Mouse (Mus musculus) thymus, postnatal 10 days (tissue): ENCODE data around the gene Itpr1.

ENCODE experiments used
- DNase-seq, 2 experiments: peaks; one replicate each; pipeline ENCODE4 v3.0.0; 2021; ENCODE audit warnings: low spot score in 2 of 2

The Itpr1 gene

DNA sequence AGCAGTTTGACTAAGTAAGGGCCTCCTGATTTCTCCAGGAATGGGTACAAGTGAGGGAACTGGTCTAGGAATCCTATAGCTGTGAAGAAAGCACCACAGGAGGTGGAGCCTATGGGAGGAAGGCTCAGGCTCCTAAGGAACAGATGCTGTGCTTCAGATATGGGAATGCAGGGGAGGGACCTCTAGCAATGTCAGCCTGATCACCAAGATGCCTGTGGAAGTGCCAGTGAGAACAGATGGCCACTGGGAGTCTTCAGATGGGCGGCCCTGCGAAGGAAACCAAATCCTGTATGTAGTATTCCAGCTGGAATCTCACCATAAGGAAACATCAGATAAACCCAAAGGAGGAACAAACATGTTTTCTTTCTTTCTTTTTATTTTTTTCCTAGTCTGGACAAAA lies 108.8 kb downstream of the Itpr1 start:
- DNase-seq: no peak

DNA sequence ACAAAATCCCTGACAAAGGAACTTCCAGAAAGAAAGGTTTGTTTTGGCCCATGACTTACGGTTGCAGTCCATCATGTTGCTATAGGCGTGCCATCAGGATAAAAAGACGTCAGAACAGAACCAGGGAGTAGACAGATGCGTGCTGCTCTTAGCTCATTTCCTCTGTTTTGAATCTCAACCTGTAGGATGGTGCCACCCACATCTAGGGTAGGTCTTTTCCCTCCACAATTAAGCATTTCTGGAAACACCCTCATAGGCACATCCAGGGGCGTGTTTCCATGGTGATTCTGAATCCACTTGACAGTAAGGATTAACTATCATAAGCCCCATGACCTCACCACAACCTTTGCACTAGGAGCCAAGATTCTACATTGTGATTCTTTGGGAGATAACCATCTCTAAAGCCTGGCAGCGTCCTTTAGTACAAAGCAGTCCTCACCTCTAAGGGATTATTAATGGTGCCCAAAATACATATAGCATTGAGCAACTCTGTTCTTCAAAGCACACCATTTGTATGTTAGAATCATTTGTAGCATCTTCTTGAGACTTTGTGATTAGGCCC lies 111.6 kb downstream of the Itpr1 start:
- DNase-seq: no peak

DNA sequence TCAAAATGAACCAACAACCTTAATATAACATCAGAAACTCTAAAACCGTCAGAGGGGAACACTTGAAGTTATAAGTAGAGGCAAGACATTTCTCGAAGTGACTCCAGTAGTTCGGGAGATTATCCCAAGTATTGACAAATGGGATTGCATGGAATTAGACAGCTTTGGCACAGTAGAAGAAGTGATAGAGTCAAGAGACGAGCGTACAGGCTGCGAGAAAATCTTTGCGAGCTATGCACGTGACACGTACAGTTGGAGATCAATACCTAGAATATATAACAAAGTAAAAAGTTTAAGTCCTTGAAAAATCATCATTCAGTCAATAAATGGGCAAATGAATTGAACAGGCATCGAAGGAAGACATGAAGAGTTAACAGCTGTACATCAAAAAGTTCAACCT lies 112.5 kb downstream of the Itpr1 start:
- no peak for DNase-seq

DNA sequence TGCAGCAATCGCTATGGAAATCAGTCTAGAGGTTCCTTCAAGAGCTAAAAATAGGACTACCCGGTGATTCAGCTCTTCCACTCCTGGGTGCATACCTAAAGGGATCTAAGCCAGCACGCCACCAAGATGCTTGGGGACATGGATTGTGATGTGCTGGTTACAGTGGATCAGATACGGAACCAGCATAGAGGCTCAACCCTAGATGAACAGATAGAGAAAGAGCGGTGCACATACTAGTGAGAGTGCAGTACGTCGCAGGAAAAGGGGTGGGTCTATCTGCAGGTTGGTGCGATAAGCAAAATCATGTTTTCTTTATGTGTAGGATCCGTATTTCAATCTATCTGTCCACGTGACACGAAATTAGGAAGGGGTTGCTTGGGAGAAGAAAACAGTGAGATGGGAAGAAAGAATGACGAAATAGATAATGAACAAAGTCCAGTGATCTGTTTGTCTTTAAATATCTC lies 113.1 kb downstream of the Itpr1 start:
- DNase-seq: no peak

DNA sequence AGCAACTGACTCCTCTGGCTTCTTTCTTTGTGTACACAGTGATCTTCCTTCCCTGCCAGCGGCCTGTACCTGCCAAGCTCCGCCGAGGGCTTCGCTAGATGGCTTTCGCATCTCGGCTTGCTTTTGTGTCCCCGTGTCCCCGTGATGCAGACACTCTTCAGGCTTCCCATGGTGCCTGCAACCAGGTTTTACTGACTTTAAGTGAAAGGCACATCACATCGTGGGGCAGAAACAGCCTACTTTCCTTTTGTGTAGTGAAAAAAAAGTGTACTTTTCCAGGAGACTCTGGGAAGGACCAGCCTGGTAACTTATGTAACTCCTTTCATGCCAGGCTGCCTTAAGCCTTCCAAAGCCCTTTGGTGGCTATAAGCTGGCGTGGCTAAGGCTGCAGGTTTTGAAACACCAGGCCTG lies 113.9 kb downstream of the Itpr1 start:
- no peak for DNase-seq

DNA sequence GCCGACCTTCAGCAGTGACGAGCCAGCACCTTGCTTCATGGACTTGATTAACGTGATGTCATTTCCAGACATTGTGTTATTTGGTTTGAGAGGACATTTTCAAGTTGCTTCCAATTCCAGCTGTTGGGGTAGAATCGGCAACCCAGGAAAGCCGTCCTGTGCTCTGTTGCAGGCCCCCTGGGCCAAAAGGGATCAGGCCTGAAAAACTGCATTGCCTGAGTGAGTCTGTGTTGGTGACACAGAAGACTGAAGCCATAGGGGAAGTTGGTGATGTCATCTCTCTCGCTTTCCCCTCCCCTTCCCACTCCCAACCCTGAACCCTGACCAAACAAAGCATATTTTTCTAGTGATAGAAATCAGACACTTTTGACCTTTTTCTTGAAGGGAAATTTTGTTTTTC lies 114.7 kb downstream of the Itpr1 start:
- no peak for DNase-seq

DNA sequence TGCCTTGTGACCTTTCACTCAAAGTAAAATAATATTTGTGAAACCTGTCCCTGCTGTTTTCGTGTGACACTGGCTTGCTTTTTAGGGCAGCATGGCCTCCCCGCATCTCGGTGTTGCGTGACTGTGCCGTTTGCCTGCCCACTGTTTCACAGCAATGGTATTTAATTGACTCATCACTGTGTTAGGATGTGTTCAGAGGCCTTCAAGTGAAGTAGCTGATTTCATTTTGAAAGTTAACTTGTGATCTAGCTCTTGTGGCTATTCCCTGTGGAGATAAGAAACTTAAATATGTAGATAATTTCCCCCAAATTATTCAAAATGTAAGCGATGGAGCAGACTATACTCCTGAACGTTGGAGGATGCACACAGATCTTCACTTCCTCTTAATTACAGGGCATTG lies 115.4 kb downstream of the Itpr1 start:
- no peak for DNase-seq

DNA sequence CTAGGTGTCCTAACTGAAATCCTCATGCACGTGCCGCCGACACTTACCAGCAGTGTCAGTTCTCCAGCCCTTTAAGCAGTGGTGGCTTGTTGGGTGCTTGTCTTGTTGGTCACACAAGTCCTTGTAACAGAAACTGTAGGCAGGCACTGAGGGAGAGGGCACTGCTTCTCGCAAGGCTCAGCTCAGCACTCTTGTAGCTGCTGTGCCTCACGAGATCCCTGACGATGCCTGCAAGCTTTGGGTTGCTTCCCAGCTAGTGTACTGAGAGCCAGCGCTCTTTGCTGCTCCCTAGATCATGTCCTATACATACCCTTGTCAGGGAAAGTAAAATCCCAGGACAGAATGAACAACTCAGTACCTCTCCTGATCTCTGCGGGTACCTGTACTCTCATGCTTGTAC lies 117.6 kb downstream of the Itpr1 start:
- no peak for DNase-seq

DNA sequence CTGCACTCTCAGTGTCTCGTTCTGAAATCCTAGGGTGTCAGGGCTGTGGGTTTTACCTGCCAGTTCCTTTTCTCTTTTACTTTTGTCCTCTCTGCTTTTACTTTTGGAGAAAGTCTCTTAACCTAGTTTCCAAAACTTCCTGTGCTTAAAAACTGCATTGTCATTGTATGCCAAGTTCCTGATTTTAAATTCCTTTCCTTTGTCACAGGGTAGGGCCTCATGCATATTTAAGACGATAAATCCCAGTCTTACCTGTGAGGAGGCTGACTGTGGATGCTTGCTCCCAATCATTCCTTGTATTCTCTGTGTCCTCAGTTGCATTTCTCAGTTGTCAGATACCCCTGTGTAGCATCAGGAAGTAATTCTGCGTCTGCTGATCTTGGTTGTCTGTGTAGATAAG lies 118.4 kb downstream of the Itpr1 start:
- no peak for DNase-seq

DNA sequence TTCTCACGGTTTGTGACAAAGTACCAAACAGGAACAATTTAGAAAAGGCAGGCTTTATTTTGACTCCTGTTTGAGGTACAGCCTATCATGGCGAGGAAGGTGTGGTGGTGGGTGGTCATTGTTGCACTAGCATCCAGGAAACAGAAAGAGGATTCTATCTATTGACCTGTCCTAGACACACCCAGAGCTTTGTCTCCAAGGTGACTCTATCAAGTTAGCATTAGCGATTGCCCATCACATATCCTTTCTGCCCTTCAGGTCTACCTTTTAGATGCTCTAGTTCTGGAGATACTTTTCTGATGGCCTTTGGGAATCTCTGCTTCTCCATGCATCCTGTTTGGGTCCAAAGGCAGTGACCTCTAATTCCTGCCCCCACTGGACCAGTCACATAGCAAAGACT lies 121.2 kb downstream of the Itpr1 start:
- DNase-seq: no peak

DNA sequence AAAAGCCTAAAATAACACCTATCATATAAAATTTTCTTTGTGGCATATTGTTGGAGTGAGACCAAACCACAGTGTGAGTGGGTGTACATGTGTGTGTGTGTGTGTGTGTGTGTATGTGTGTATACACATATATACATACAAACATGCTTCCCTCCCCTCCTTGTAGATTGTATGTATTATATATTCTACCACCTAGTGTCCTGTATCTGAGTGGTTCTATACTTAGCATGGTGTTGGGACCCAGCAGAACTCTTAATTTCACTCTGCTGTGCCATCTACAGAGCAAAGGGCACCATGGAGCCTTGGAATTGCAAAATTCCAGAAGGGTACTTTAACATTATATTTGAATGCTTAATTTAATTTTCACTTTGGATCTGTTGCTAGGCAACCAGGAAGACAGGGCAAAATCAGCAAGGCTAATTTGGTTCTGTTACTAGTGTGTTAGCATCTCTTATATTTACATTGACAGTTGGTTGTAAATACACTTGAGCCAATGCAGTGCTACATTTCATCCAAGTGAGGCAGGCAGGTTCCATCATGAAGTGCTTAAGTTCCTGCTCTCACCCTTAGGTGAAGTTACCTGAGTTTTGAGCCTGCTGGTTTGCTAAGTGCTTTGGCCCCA lies 122.4 kb downstream of the Itpr1 start:
- DNase-seq: no peak

DNA sequence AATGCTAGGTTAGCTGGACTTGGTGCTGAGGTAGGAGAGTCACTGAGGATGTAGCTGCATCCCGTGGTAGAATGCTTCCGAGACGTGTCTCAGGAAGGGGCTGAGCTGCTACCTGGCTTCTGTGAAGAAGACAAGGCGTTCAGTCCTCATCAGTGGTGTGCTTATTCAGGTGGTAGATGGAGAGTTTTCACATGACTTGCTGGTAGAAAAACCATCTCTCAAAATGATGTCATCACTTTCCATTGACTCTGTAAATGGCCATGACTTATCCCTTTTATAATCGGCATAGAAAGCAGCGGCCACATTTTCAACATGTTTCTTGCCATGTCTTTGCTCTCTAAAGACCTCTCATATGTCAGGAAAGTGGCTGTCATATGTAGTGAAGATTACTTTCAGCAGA lies 123.6 kb downstream of the Itpr1 start:
- DNase-seq: no peak

DNA sequence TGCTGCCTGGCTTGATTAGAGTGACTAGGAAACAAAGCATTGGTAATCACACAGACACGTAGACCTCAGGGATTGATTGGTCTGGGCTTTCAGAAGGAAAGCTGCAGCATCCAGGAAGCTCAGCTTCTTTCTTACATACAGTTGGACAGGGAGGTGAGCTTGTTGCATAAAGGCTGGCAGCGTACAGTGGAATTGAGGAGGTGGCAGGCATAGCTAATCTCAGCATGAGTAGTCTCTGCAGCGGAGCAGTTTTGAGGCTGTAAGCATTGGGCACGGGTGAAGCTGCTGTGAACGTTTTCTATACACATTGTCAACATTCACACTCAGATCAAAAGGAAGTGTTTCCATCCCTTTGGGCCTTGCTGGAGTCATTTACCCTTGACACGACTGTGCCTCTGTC lies 124.4 kb downstream of the Itpr1 start:
- DNase-seq: no peak

DNA sequence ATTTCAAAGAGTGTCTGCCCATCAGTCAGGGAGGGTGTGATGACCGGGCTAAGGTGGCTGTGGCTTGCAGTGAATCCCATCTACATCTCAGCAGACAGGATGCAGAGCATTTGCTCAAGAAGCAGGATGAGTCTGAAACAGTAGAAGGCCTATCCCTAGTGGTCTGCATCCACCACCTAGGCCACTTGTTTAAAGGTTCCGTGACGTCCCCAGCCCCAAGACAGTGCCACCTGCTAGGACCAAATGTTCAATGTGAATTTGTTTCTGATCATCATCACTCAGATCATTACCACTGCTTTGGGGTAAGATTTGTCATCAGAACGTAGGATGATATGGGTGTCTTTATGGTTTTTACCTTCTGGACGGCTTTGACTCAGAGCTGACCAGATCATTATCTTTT lies 125.5 kb downstream of the Itpr1 start:
- DNase-seq: no peak

DNA sequence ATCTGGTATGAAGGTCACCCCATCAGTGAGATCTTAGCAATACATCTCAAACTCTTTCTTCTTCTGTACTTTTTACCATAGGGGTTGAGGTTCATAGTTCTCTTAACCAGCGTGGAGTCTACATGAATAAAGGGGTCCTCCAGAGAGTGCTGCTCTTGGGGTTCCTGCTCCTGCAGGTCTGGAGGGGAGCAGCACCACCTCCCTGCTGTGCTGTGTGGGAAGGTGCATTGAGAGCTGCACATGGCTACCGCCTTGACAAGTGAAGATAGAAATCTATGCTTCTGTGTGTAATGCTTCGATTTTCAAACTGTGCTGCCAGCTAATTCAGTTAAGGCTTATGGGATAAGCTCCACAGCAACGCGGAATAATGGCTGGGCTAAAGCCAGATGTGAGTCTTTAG lies 130.1 kb downstream of the Itpr1 start:
- no peak for DNase-seq

DNA sequence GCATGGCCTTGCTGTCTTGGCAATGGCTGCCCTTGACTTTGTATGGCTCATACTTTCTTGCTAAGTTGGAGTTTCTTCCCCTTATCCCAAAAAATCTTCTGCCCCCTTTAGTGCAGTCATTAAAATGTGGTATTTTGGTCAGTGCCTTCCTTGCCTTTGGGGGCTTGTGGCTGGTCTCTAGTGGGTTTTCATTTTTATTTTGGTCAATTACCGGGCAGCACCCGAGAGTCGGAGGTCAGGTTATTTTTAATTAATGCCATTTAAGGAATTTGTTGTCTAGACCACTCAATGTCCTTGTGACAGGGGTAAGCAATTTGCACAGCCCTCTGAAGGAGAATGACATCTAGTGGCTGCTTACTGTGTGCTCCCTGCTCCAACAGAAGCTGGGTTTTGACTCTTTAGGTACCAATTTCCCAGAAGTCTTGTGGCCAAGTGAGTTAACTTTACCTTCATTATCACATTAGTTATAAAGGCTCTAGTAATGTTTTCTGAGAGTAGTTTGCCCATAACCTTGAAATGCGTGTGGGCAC lies 130.9 kb downstream of the Itpr1 start:
- DNase-seq: no peak

DNA sequence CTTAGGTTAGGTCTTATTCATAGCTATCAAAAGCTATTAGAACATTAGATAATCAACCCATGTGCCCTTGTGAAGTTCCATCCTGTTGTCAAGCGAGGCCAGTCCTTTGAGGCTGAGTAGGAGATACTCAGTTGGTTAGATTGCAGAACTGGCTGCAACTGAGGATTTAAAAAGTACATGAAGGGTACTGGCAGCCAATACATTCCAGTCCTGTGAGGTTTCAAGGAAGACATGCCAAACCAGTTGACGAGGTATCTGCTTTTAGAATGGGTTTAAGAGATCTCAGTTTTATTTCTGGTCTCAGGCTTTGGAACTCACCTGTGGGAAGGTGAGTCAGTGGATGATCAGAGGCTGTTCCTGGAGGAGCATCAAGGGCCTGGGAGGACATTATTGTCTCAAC lies 137.9 kb downstream of the Itpr1 start:
- no peak for DNase-seq

DNA sequence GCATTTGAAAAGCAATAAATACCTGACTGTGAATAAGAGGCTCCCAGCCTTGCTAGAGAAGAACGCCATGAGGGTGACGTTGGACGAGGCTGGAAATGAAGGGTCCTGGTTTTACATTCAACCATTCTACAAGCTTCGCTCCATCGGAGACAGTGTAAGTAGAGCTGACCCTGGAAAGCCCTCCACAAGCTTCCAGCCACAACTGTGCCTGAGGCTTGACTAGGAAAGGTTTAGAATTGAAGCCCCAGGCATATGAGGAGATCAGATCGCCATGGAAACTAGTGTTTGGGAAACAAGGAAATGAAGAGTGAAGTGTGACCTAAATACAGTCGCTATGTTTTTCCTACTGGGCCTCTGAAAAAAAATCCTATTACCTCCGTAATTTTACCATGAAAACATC lies 139.1 kb downstream of the Itpr1 start:
- no peak for DNase-seq

DNA sequence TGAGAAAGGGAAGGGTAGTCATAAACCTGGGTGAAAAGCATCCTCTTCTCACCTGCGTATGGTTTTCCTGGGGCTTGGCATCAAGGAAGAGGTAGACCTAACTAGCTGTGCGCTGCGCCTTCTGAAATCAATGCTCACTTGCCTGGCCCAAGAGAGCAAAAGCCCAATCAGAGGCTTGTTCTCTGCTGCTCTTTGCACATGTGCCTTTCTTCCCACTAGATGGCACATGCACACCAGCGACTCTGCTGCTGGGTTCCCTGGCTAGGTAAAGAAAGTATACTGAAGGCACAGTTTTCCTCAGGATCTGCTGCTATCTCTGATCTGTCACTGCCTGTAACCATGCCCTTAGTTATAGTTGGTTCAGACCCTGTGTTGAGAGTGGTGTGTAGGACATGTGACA lies 154.5 kb downstream of the Itpr1 start:
- DNase-seq: no peak

DNA sequence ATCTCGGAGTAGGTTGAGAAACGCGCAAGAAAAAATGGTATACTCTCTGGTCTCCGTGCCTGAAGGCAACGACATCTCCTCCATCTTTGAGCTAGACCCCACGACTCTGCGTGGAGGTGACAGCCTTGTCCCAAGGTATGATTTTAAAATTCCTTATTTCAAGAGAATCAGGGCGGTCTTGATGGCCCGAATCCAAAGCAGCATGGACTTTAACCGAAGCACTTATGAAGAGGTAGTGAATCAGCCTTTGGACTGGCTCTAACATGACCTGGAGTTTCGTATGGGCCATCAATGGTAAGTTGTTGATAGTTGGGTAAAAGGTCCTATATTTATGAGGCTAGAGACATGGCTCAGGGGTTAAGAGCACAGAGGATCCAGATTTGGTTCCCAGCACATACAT lies 156.1 kb downstream of the Itpr1 start:
- no peak for DNase-seq

DNA sequence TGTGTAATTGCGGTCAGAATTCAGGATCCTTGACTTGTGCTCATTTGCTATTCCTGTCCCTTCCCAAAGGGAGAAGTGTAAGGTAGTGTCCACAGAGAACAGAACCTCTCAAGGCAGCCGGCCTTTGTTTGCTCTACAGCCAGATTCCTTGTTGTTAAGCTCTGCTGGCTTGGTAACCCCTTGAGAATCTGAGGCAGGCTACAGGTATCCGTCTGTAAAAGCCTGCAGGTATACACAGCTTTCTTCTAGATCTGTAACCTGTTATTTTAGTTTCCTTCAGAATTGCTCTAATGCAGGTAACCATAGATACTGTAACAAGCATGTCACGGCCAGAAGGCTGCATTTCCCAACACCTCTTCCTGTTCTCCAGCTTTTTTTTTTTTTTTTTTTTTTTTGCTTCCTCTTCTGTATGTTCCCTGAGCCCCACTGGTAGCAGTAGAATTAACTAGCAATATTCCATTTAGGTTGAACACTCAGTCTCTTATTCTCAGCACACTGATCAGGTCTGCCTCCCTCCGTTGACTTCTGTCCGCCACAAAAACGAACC lies 158.5 kb downstream of the Itpr1 start:
- DNase-seq: no peak

DNA sequence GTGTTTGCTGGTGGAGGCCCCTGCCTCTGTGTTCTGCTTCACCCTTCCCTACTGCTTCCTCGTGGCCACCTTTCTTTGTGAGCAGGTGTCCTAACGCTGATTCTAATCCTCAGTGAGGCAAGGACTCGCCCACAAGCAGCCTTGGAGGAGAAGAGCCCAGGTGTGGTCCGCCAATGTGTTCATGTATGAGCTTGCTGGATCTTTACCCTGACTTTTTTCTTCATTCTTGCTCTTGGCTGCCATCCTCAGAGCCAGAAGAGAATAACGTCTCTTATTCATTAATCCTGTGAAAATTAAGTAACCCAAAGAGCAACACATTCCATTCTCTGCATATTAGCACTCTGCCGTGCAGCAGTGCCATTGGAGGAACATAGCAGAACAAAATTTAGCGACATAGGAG lies 161.1 kb downstream of the Itpr1 start:
- DNase-seq: no peak

DNA sequence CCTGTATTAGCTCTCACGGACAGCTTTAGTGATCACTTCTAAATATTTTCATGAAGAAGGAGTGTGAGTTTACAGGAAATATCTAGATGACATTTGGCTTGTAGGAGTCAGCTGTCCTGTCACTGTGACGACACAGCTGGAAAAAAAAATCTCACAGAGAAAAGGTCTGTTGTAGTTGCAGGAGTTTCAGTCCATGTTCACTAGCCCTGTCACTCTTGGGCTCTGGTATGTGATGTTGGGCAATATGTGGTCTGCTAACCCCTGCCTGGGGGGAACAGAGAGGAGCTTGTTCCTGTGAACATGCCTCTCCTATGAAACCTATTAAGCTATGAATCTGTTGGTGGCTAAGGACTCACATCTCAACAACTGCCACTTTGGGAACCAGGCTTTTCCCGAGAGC lies 166.1 kb downstream of the Itpr1 start:
- no peak for DNase-seq

DNA sequence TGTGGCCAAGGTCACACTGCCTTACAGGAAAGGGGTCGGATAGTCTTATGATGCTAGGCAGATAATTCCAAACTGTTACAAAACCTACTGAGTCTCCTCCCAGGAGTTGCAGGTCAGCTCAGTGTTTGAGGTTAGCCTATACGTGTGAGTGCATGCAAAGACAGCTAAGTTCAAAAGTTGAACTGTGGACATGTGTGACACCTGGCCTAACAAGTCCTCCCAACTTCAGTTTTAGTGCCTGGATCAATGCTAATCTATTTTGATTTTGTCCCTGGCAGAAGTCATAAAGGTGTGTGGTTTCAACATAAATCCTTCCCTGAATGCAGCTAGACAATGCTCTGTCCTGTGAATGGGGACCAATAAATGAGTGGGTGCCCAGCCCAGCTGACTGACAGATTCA lies 167.3 kb downstream of the Itpr1 start:
- no peak for DNase-seq
